Mouse (Mus musculus) limb, embryonic 10.5 days (tissue): ENCODE results near the gene Procr. TPM values are rescaled to one million over a fixed set of nuclear protein-coding genes. Genes with fewer than 3 reads are reported as not detected.
A peak's percentile ranks its signal among the peaks of the same experiment; 100 is the strongest.

Experiments
- DNase-seq: peaks from one replicate; pipeline ENCODE4 v3.0.0-alpha.2; 2017; ENCODE audit warnings: low spot score
- H3K27ac ChIP-seq: fragments of 300-500 bp; sonication (generic); 2 replicates; pipeline ENCODE4 v1.5.1; 2016; ENCODE audit warnings: mild to moderate bottlenecking
- H3K27me3 ChIP-seq: fragments of 300-500 bp; sonication (generic); 2 replicates; pipeline ENCODE4 v1.6.1; 2016; ENCODE audit warnings: low read depth, mild to moderate bottlenecking; ENCODE audit not compliant: poor library complexity, severe bottlenecking
- H3K36me3 ChIP-seq: fragments of 300-500 bp; sonication (generic); 2 replicates; pipeline ENCODE4 v1.6.1; 2016; ENCODE audit warnings: mild to moderate bottlenecking, moderate library complexity
- H3K4me1 ChIP-seq: fragments of 300-500 bp; sonication (generic); 2 replicates; pipeline ENCODE4 v1.6.1; 2016
- H3K4me3 ChIP-seq: fragments of 300-500 bp; sonication (generic); 2 replicates; pipeline ENCODE4 v1.5.1; 2016; ENCODE audit warnings: mild to moderate bottlenecking, moderate library complexity
- H3K9me3 ChIP-seq: fragments of 300-500 bp; sonication (generic); replicated peaks from 2 replicates; pipeline ENCODE4 v1.6.1; 2016; ENCODE audit warnings: mild to moderate bottlenecking
- WGBS: fragments of 180-500 bp; shearing (Covaris S2); methylation state at CpG from one replicate; pipeline ENCODE4 v1.1.7; 2016; 5-methylcytosine and 5-hydroxymethylcytosine counted together
- polyA plus RNA-seq: library from polyadenylated mRNA; unstranded; fragments of >200 nt; fragmentation: Nextera tagmentation; extraction: Ambion mirVana; gene quantifications from 2 replicates; pipeline ENCODE4 v1.2.1, GENCODE M21; 2016

The Procr gene
- polyA plus RNA-seq, 1 experiment from 2014 or later: 1.9 TPM

DNA sequence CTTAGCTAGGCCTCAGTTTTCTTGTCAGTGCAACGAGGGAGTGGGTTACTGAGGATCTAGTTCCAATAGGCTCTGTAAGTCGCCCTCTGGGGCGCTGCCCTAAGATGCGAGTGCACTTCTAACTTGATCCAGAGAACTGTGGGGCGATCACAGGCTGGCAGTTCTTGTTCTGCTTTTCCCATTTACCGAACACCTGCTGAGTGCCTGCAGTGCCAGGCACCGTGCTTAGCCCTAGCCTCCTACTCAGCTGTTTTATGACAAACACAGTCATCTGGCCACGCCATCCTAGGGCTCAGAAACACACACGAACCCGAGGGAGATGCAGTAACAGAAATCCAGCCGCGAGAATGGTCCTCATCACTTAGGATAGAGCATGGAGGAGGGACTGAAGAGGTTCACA lies 42.0 kb downstream of the Procr start:
- peaks cover 8% of the 10 kb centered on the region; the same call in 1 of the 2 replicates for H3K4me1 ChIP-seq
- WGBS: 26% methylated on average over 12 of the region's 12 CpGs
- no peak for DNase-seq
- H3K27ac ChIP-seq: no peak overlapping the region
- no peaks in the 10 kb centered on the region for H3K9me3 ChIP-seq
- peak overlapping the region; percentile 12; the same call in 1 of the 2 replicates for H3K4me3 ChIP-seq
- H3K27me3 ChIP-seq: 0 out of 2 replicates have a peak, but pooled peaks cover 3% of the 10 kb centered on the region
- H3K36me3 ChIP-seq: no peaks in the 10 kb centered on the region

DNA sequence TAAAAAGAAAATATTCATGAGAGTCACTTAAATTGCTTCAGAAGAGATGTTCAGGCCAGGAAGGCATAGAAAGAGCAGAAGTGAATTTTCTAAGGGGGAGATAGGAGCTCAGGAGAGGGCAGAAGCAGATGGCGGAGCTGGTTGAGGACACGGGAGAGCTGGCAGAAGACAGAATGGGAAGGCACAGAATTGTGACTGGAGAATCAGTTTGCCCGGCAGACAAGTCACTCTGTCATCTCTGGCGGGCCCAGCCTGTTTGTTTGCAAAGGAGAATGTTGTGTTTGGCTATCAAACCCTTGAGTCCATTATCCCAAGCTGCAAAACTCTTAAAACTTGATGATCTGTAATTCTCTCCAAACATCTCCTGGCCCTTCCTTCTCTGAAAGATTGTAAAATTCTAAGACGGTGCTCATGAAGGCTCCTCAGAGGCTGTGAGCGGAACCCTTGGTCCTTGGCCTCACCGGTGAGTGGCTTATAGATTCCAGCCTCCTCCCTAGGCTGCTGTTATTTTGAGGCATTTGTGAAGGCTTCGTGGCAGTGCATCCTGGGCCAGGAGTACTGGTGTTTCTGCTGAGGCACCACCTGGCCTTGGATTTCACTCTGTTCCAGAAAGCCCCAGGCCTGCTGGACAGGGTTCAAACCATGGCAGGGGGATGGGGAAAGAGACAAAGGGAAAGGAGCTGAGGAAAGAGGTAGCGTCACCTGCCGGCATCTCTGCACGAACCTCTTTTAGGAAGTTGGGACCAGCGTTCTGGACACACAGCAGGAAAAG lies 43.9 kb downstream of the Procr start:
- no peak overlapping the region for H3K27ac ChIP-seq
- no peak for DNase-seq
- no peak overlapping the region for H3K4me3 ChIP-seq
- peaks cover 8% of the 10 kb centered on the region; the same call in 1 of the 2 replicates for H3K4me1 ChIP-seq
- H3K36me3 ChIP-seq: no peaks in the 10 kb centered on the region
- WGBS: 86% methylated on average over 12 of the region's 12 CpGs
- H3K9me3 ChIP-seq: no peaks in the 10 kb centered on the region
- H3K27me3 ChIP-seq: no peaks in the 10 kb centered on the region

GRCm38 (mm10) chr2:155798613-155799012 lies 47.7 kb downstream of the Procr start:
- no peak for DNase-seq
- Histone ChIP-seq H3K36me3 (no peaks in the 10 kb centered on the region), H3K27me3 (no peaks in the 10 kb centered on the region), H3K4me3 (no peak overlapping the region), H3K27ac (no peak overlapping the region), H3K9me3 (no peaks in the 10 kb centered on the region), H3K4me1 (no peaks in the 10 kb centered on the region)
- WGBS: 66% methylated on average over 3 of the region's 3 CpGs

GRCm38 (mm10) chr2:155802761-155803160 lies 51.8 kb downstream of the Procr start:
- Histone ChIP-seq H3K27ac (no peak overlapping the region), H3K36me3 (no peaks in the 10 kb centered on the region), H3K4me1 (peaks cover 9% of the 10 kb centered on the region; the same call in 1 of the 2 replicates), H3K9me3 (no peaks in the 10 kb centered on the region), H3K4me3 (no peak overlapping the region), H3K27me3 (no peaks in the 10 kb centered on the region)
- WGBS: 59% methylated on average over 3 of the region's 3 CpGs
- no peak for DNase-seq

DNA sequence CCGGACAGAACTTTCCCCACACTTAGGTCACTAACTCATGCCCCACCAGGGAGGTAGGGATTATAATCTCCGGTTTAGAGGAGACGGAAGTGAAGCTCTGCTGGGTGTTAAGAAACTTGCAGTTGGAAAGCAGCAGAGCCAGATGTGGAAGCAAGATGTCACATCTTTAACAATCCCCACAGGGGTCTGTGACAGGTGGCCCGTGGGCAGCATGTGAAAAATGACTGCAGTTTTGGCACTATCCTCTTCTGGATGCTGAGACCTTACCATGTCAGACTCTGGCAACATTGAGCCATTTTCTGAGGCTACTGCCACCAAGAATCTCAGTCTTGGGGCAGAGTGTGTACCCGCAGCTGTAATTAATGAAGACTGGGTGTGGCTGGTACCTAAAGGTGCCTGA lies 53.1 kb downstream of the Procr start:
- Histone ChIP-seq H3K27ac (no peak overlapping the region), H3K4me1 (peaks cover 9% of the 10 kb centered on the region; the same call in 1 of the 2 replicates), H3K4me3 (no peak overlapping the region), H3K27me3 (no peaks in the 10 kb centered on the region), H3K36me3 (no peaks in the 10 kb centered on the region), H3K9me3 (no peaks in the 10 kb centered on the region)
- no peak for DNase-seq
- 73% methylated on average over 5 of the region's 5 CpGs for WGBS

Other genes starting within 250 kb of the Procr start
- gene Acss2, start 233.2 kb upstream of the Procr start, polyA plus RNA-seq: 5.3 and 9.2 TPM in 2 replicates
- 1.6 and 3.2 TPM in 2 replicates for gene Ggt7, start 232.9 kb upstream of the Procr start, polyA plus RNA-seq
- 24.3 and 25.1 TPM in 2 replicates for gene Gss, start 158.3 kb upstream of the Procr start, polyA plus RNA-seq
- gene Myh7b, start 139.9 kb upstream of the Procr start, polyA plus RNA-seq: 0.36 and 0.63 TPM in 2 replicates
- 125 and 141 TPM in 2 replicates for gene Trpc4ap, start 58.7 kb upstream of the Procr start, polyA plus RNA-seq
- 22.1 and 26.6 TPM in 2 replicates for gene Edem2, start 21.6 kb upstream of the Procr start, polyA plus RNA-seq
- not detected in 2 replicates for gene Gm17581, start 15.3 kb upstream of the Procr start, polyA plus RNA-seq
- 0.05 TPM in 1 of 2 replicates, not detected in the other for gene Mmp24, start 24.2 kb downstream of the Procr start, polyA plus RNA-seq
- gene BC029722, start 68.3 kb downstream of the Procr start, polyA plus RNA-seq: 8.0 and 8.2 TPM in 2 replicates
- gene Eif6, start 75.8 kb downstream of the Procr start, polyA plus RNA-seq: 250 and 301 TPM in 2 replicates
- gene Fam83c, start 83.7 kb downstream of the Procr start, polyA plus RNA-seq: 0.31 and 0.39 TPM in 2 replicates
- 78.6 and 83.1 TPM in 2 replicates for gene Uqcc1, start 179.2 kb downstream of the Procr start, polyA plus RNA-seq
- gene Gm15557, start 189.6 kb downstream of the Procr start, polyA plus RNA-seq: 0.13 and 0.18 TPM in 2 replicates
- 1.4 and 8.1 TPM in 2 replicates for gene Gdf5, start 194.2 kb downstream of the Procr start, polyA plus RNA-seq
- gene Cep250, start 205.3 kb downstream of the Procr start, polyA plus RNA-seq: 28.7 and 34.3 TPM in 2 replicates